Mouse (Mus musculus) liver, adult 2 months (tissue): ENCODE measurements around the gene Lmbrd1.

Experiments
- CTCF ChIP-seq: fragments of 200-500 bp; IDR thresholded peaks from 2 replicates; pipeline ENCODE4 v1.5.1; 2011; ENCODE audit warnings: low read depth, low read length, control low read depth
- POLR2A ChIP-seq: fragments of 200-500 bp; IDR thresholded peaks from 2 replicates; pipeline ENCODE4 v1.6.1; 2011; ENCODE audit warnings: low read length, control low read depth; ENCODE audit not compliant: insufficient read depth; ENCODE audit errors: extremely low read depth

- TF ChIP-seq CTCF: no peak
- TF ChIP-seq POLR2A: no peak
These were observed 41.8 kb downstream of the Lmbrd1 start for GRCm38 (mm10) chr1:24720209-24720608.
